Mouse (Mus musculus) mammary gland, adult 2 months (tissue): ENCODE data around the gene Dpp9. TPM values are rescaled to one million over a fixed set of nuclear protein-coding genes. Genes with fewer than 3 reads are reported as not detected.

ENCODE experiments used
- polyA plus RNA-seq: library from polyadenylated mRNA; depleted of rRNA; stranded (reverse); fragments of >200 nt; gene quantifications from 2 replicates; pipeline ENCODE4 v1.2.3, GENCODE M21; 2012; ENCODE audit warnings: low replicate concordance; rRNA removed

The Dpp9 gene
- polyA plus RNA-seq: 45.3 and 59.0 TPM in 2 replicates

GRCm38 (mm10) chr17:56218377-56219191, at the start of gene Dpp9:
Gene Dpp9, minus strand, starts transcription at chr17:56218905.

DNA sequence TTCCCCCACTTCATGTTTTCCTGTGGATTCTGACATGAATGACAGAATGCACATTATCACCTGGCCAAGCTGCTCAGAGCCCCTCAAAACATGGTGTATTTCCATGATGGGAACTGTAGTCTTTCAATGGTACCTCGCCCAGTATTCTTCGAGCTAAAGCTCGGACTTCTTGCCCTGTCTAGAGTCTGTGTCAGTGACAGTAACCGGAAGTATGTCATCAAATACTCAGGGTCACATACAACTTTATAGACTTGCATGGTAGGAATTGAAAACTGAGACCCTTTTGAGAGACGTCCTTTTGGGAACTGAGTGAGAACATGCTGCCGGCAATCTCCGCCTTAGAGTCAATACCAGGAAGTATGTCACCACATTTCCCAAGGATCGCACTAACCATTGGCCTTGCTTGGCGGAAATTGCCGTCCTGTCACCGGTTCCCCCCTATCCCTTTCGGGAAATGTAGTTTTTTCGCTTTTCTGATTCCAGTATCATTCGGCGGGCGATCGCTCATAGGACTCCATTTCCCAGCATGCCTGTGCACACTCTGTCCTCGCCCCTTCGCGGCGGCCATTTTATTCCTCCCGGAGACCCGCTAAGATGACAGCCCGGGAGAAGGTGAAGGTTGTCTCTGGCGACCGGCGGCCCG, 37.7 kb upstream of the Dpp9 start, which contains the start of gene Fem1a:
Gene Fem1a, plus strand, starts transcription at position 572 of the 643 bp plus-strand sequence.

DNA sequence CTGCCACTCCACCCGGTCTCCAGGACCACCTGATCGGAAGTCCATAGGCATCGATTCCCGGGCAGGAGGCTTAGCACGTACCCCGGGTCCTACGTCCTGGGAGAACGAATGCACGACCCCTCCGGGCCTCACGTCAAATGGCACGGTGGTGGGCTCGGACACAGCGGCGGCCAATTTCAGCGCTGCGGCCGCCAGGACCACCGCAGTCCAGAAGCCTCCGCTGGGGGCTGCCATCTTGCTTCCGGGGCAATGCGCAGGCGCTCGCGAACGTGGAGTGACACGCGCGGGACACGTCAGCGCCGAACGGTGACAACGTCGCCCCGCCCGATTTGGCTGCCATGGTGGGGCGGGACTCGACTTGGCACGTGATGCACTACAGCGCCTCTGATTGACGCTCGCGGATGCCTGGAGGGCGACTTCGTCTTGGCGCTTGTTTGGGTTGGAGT, 35.0 kb downstream of the Dpp9 start, which contains the start of gene Mydgf:
Gene Mydgf, minus strand, starts transcription at position 263 of the 446 bp plus-strand sequence.

DNA sequence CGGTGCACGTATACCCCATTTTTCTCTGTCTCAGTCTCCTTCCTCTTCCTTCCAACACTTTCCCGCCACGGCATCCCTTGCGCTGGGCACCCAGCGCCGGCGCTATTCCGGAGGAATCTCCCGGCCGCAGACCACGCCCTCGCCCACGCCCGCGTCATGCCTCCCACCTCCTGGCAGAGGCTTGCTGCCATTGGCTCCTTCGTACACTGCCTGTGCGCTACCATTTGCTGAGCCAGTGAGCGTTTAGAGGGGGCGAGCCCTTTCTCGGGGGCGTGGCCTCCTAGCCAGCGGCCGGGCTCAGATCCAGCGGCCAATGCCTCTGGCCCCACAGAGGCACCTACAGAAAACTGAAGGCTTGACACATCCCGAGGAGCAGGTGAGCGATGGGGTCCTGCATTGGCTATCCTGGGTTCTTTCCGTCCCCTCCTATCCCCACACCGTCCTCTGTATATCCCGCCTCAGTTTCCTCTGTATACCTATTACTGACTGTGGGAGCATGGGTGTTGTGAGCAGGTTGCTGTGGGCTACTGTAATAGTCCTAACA, 56.4 kb downstream of the Dpp9 start, which contains the start of gene Tnfaip8l1:
Gene Tnfaip8l1, plus strand, starts transcription at position 247 of the 544 bp plus-strand sequence.

DNA sequence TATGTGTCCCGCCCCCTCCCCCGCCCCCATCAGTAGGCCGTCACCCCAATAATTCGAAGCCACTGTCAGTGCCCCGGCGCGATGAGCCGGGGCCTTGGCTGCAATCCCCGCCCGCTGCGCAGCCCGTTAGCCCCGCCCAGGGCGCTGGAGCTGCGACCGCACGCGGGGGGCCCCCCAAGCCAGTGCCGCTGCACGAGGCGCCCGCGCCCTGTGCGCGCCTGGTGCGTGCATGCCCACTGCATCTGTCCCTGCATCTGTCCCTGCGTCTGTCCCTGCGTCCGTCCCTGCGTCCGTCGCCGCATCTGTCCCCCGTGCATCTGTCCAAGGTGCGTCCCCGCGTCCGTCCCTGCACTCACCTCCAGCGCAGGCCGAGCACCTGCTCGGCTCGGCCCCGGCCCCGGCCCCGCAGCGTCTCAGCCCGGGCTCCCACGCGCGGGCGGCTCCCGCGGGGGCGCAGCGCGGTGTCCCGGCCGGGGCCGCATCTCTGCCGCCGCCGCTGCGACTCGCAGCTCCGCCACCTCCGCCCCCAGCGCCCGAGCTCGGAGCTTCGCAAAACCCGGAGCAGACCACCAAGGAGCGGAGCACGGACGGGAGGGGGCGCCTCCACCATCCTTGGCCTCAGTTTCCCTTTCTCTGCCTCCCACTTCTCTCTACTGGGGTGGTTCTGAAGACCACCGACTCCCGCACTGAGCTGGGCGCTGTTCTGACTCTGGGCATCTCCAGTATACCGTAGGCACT, 78.7 kb downstream of the Dpp9 start, which contains the start of gene Sema6b:
Gene Sema6b, minus strand, starts transcription at position 486 of the 738 bp plus-strand sequence.

Other genes starting within 250 kb of the Dpp9 start
- gene Shd, start 248.4 kb downstream of the Dpp9 start, polyA plus RNA-seq: 1.2 and 1.6 TPM in 2 replicates
- 0.40 and 0.85 TPM in 2 replicates for gene Fsd1, start 232.4 kb downstream of the Dpp9 start, polyA plus RNA-seq
- gene Stap2, start 213.3 kb downstream of the Dpp9 start, polyA plus RNA-seq: 40.2 and 48.1 TPM in 2 replicates
- 129 and 143 TPM in 2 replicates for gene Mpnd, start 213.2 kb downstream of the Dpp9 start, polyA plus RNA-seq
- 97.9 and 107 TPM in 2 replicates for gene Sh3gl1, start 182.3 kb downstream of the Dpp9 start, polyA plus RNA-seq
- gene Chaf1a, start 178.5 kb downstream of the Dpp9 start, polyA plus RNA-seq: 1.5 and 2.4 TPM in 2 replicates
- 66.4 and 86.9 TPM in 2 replicates for gene Ubxn6, start 143.9 kb downstream of the Dpp9 start, polyA plus RNA-seq
- 32.3 and 44.8 TPM in 2 replicates for gene Hdgfl2, start 139.3 kb downstream of the Dpp9 start, polyA plus RNA-seq
- gene Plin4, start 109.1 kb downstream of the Dpp9 start, polyA plus RNA-seq: 524 and 611 TPM in 2 replicates
- 21.3 and 28.0 TPM in 2 replicates for gene Plin5, start 101.3 kb downstream of the Dpp9 start, polyA plus RNA-seq
- 252 and 470 TPM in 2 replicates for gene Lrg1, start 96.9 kb downstream of the Dpp9 start, polyA plus RNA-seq
- 11.2 and 35.0 TPM in 2 replicates for gene Sema6b, start 78.6 kb downstream of the Dpp9 start, polyA plus RNA-seq
- 10.9 and 13.6 TPM in 2 replicates for gene Tnfaip8l1, start 56.4 kb downstream of the Dpp9 start, polyA plus RNA-seq
- gene Mydgf, start 35.0 kb downstream of the Dpp9 start, polyA plus RNA-seq: 52.0 and 64.7 TPM in 2 replicates
- gene Fem1a, start 37.9 kb upstream of the Dpp9 start, polyA plus RNA-seq: 41.0 and 54.6 TPM in 2 replicates
- 27.3 and 29.4 TPM in 2 replicates for gene Ticam1, start 57.9 kb upstream of the Dpp9 start, polyA plus RNA-seq
- gene Plin3, start 74.0 kb upstream of the Dpp9 start, polyA plus RNA-seq: 36.1 and 37.7 TPM in 2 replicates
- not detected in 2 replicates for gene Arrdc5, start 81.4 kb upstream of the Dpp9 start, polyA plus RNA-seq
- 5.2 and 8.0 TPM in 2 replicates for gene Uhrf1, start 84.4 kb upstream of the Dpp9 start, polyA plus RNA-seq
- 33.9 and 65.2 TPM in 2 replicates for gene Kdm4b, start 107.2 kb upstream of the Dpp9 start, polyA plus RNA-seq